Mouse (Mus musculus) thymus, postnatal 10 days (tissue): Measurements from ENCODE around the gene Fam234b.

Source experiments
- DNase-seq, 2 experiments: peaks; one replicate each; pipeline ENCODE4 v3.0.0; 2021; ENCODE audit warnings: low spot score in 2 of 2

The Fam234b gene

GRCm38 (mm10) chr6:135223786-135224416, 26.1 kb downstream of the Fam234b start:
- DNase-seq, result no peak

DNA sequence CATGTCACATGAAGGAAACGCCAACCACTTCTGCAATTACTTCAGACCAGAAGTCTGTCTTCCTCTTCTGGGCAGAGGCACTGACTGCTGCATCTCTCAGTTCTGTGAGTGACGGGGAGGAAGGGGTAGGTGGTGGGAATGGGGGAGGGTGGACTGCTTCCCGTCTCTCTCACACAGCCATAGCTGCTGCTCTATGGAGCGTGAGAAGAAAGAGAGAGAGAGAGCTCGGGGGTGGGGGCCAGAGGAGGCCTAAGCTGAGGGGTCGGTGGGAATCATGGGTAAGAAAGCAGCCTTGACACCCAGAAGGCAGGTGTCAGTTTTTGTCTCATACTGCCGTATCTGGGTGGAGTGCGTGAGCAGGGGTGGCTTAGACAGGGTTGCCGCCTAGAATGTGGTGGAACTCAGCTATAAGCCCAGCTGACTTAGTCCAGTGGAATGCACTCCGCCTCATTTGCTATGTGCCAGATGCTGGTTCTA, 30.7 kb downstream of the Fam234b start:
- DNase-seq, result peak in 1 of 2 experiments; percentile 29

GRCm38 (mm10) chr6:135230586-135230985, 32.8 kb downstream of the Fam234b start:
- no peak for DNase-seq

DNA sequence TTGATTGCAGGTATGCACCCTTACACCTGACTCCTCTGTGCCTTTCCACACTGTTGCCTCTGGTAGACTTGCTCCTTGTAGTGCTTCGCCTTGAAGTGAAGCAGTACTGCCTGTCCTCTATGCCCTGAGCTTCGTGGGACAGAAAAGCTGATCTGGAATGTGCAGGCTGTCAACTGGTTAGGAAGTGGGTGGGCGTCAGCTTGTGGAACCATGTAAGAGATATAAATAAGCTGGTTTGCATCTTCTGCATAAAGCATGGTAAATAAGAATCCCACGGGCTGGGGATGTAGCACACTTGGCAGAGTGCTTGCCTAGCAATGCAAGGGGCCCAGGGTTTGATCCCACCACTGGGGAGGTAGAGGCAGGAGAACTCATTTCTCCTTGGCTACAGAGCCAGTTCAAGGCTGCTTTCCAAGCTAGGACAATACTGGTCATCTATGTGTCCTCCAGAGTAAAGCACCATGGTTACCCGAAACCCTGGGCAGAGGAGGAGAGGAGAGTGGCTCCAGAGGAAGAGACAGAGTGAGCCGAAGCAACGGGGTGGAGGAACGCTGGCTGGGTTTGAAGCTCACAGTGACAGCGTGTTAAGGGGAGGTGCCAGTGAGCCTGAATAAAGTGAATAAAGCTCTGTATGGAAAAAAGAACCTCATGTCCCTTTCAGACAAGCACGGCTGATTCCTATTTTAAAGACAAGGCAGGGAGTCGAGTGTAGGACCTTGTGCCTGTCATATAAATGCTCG, 34.8 kb downstream of the Fam234b start:
- DNase-seq, result no peak

GRCm38 (mm10) chr6:135235742-135236141, 38.0 kb downstream of the Fam234b start:
- DNase-seq, result no peak

DNA sequence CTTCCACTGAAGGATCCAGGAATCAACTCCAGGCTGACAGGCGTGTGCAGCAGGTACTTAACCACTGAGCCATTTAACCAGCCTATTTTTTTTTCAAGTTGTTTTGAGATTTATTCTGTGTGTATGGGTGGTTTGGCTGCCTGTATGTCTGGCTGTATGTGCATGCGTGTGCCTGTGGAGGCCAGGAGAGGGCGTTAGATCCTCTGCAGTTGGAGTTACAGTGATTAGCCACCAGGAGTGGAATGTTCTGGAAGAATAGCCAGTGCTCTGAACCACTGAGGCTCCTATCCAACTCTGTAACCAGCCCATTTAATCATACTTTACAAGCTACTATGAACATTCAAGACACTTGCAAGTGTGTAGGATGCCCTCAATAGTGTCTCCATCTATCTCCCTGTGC, 38.8 kb downstream of the Fam234b start:
- DNase-seq, result no peak

- peak; percentile 37 to 50 for DNase-seq
These were observed 39.5 kb downstream of the Fam234b start for GRCm38 (mm10) chr6:135237326-135237725.

DNA sequence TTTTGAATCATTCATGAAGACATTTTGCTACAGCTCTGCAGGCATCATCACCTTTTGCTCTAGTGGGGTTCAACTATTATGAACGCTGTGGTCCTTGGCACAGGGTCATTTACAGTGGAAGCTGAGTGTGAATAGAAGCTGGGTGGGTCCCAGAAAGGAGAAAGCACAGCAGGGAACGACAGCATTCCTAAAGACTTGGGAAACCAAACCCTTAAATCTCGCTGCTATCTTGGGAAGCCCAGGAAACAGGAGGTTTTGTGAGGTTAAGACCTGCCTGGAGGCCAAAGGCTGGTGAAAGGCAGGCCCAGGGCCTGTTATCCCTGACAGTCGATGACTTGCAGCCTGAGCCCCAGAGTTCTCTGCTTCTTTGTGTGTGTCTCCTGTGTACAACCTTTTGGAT, 40.4 kb downstream of the Fam234b start:
- DNase-seq, result no peak

GRCm38 (mm10) chr6:135240361-135240760, 42.6 kb downstream of the Fam234b start:
- no peak for DNase-seq

- DNase-seq, result no peak
These were observed 47.8 kb downstream of the Fam234b start for GRCm38 (mm10) chr6:135245586-135245985.

- no peak for DNase-seq
These were observed 50.1 kb downstream of the Fam234b start for GRCm38 (mm10) chr6:135247861-135248260.

DNA sequence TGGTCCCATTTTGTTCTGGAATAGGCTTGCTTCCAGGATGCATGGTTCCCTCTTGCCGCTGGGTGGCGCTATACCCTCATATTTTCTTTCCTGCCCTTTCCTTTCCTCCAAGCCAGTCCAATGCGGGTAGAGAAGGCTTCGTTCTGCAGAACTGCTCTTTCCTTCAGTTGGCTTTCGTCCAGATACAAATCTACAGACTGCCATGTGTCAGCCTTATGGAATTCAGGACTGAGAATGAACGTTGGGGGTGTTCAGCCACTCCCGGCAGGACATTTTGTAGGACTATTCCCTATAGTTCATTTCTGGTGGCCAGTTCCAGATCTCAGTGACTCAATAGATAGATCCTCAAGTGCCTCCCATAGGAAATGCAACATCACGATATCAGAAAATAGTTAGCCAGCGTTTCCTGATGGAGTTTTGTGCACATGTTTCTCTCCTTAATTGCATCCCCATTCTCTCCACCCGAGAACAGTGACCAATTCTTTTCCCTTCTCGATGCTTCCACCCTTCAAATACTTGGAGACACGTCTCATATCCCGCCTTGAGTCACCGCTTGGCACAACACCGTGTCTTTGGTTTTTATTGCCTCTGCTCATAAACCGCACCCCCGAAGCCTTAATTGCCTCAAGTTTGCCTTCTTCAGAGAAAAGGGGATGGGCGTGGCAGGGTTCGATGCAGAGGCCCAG, 52.2 kb downstream of the Fam234b start:
- peak in 1 of 2 experiments; percentile 74 for DNase-seq

GRCm38 (mm10) chr6:135250926-135251699, 53.3 kb downstream of the Fam234b start:
- DNase-seq, result no peak

GRCm38 (mm10) chr6:135251849-135252727, 54.3 kb downstream of the Fam234b start:
- no peak for DNase-seq

DNA sequence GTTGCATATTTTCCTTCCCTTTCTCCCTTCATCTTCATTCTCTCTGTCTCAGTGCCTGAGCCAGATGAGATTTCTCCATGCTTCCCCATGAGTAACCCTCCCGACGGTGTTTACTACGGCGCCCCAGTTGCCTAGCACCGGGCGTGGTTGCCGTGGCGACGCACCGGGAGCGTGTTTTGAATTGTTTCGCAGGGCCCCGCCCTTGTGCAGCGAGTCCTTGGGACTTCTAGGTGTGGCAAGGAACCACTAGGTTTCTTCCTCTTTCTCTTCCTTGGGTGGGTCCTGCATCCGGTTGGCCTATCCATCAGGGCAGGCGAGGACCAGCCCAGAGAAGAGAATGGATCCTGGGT, 54.9 kb downstream of the Fam234b start:
- peak; percentile 58 to 64 for DNase-seq

- DNase-seq, result no peak
These were observed 56.4 kb downstream of the Fam234b start, which contains the start of gene Gsg1 for GRCm38 (mm10) chr6:135254153-135254552. Gene Gsg1, minus strand, starts transcription at chr6:135254351.

DNA sequence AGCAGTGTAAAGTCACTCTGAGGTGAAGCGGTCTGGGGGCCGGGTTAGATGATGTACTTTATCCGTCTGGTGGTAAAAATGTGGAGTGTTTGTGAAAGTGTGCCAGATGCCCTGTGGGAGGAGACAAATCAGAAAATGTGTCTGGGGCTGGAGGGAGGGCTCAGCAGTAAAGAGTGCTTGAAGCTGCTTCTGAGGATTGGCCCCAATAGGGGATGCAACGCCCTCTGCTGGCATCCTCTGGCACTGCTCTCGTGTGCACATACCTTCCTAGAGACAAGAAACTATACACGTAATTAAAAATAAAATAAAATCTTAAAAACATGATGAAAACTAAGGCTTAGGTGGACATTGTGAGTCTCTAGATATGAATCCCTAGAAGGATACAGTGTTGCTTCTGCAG, 62.7 kb downstream of the Fam234b start:
- no peak for DNase-seq

DNA sequence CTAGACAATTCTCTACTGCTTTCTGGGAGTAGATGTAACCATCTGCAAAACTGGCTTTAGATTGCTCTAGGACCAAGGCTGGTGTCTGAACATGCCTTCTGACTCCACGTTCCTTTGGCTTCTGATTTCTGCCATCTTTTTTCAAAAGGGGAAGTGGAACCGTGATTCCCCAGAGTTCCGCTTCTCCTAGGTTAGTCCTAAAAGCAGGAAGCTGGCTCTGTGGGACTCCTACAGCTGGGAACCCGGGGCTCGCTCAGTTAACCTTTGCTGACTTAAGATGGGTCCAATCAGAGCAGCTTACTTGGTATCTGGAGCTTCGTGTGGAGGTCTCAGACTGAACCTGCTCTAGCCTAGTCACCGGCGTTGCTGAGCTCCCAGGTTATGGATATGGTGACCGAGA, 63.3 kb downstream of the Fam234b start:
- DNase-seq, result no peak

GRCm38 (mm10) chr6:135262565-135262964, 64.8 kb downstream of the Fam234b start:
- DNase-seq, result no peak

DNA sequence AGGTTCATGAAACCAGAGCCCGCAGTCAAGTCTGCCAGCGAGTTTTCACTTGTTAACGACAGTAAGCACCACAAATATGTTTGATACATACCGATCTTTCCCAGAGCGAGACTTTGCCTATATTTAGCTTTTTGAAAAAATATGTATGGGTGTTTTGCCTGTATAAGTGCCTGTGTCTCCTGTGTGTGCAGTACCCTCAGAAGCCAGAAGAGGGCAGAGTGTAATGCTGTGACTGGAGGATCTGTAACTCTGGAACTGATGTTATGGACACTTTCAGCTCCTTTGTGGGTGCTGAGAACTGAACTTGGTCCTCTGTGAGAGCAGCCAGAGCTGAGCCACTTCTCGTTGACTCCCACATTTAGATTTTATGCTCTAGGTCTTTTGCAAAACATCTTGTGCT, 66.4 kb downstream of the Fam234b start:
- no peak for DNase-seq

DNA sequence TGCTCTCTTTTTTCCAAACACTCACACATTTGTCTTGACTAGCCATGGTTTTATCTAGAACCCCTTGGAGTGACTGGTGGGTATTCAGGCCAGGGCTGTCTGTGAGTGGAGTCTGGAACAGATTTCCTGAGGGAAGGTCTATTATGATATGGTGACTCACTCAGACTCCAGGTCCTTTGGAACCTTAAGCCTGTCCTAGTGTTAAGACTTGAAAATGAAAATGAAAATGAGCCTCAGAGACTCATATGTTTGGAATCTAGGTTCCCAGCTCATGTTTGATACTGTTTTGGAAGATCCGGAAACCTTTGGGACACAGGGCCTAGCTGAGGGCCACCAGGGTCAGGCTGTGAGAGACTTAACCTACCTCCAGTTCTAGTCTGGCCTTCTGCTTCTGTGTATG, 68.3 kb downstream of the Fam234b start:
- DNase-seq, result no peak
